Mouse (Mus musculus) E14TG2a.4 (cell line): Measurements from ENCODE around the gene Clcn3.

Experiments
- H3K27me3 ChIP-seq: 2 replicates; pipeline ENCODE4 v1.6.1; 2014; ENCODE audit warnings: low read length, control low read depth; ENCODE audit not compliant: insufficient read depth
- H3K36me3 ChIP-seq: 2 replicates; pipeline ENCODE4 v1.6.1; 2014; ENCODE audit warnings: low read length, control low read depth; ENCODE audit not compliant: insufficient read depth
- H3K4me1 ChIP-seq: replicated peaks from 2 replicates; pipeline ENCODE4 v1.6.1; 2014; ENCODE audit warnings: low read depth, low read length, control low read depth
- H3K4me3 ChIP-seq: replicated peaks from 2 replicates; pipeline ENCODE4 v1.5.1; 2014; ENCODE audit warnings: mild to moderate bottlenecking, low read length
- H3K9me3 ChIP-seq: 2 replicates; pipeline ENCODE4 v1.6.1; 2014; ENCODE audit warnings: low read length, control low read depth
- CTCF ChIP-seq: conservative IDR thresholded peaks from 2 replicates; pipeline ENCODE4 v1.5.1; 2014; ENCODE audit warnings: low read length
- NANOG ChIP-seq: IDR thresholded peaks from 2 replicates; pipeline ENCODE4 v1.6.1; 2014; ENCODE audit warnings: borderline replicate concordance, low read length, mixed read lengths
- POU5F1 ChIP-seq: IDR thresholded peaks from 2 replicates; pipeline ENCODE4 v1.6.1; 2014; ENCODE audit warnings: low read length, borderline replicate concordance

The Clcn3 gene

GRCm38 (mm10) chr8:60869761-60870160, 113.3 kb downstream of the Clcn3 start:
- TF ChIP-seq CTCF (no peak), NANOG (no peak), POU5F1 (no peak)

DNA sequence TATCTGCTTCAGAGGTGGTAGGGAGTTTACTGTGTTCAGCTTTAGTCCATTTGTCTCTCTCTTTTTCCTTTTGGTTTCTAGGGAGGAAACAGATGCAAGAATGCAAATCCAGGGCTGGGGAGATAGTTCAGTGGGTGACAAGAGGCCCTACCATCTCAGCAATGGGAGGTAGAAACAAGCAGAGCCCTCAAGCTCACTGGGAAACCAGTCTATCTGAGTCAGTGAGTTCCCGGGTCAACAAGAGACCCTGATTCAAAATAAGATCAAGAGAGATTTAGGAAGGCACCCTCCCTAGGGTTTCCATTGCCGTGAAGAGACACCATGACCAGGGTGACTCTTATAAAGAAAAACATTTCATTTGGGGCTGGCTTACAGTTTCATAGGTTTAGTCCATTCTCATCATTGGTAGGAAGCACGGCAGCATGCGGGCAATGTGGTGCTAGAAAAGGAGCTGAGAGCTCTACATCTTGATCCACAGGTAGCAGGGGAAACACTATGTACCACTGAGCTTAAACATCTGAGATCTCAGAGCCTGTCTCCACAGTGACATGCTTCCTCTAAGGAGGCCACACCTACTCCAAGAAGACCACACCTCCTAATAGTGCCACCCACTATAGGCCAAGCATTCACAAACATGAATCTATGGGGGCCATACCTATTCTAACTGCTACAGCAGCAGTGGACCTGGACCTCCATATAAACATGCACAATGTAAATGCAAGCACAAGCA, 114.7 kb downstream of the Clcn3 start:
- Histone ChIP-seq H3K27me3 (no peaks in the 10 kb centered on the region), H3K4me1 (peaks cover 44% of the 10 kb centered on the region), H3K4me3 (no peak overlapping the region), H3K36me3 (no peaks in the 10 kb centered on the region), H3K9me3 (no peaks in the 10 kb centered on the region)
- TF ChIP-seq CTCF = no peak
- no peak for TF ChIP-seq NANOG
- TF ChIP-seq POU5F1 = no peak

More at GRCm38 (mm10) chr8:60869761-60870160, 113.3 kb downstream of the Clcn3 start:
- no peaks in the 10 kb centered on the region for H3K9me3 ChIP-seq
- peaks cover 44% of the 10 kb centered on the region for H3K4me1 ChIP-seq
- no peaks in the 10 kb centered on the region for H3K27me3 ChIP-seq
- H3K36me3 ChIP-seq = no peaks in the 10 kb centered on the region
- no peak overlapping the region for H3K4me3 ChIP-seq

GRCm38 (mm10) chr8:60867468-60868115, 115.5 kb downstream of the Clcn3 start:
- no peaks in the 10 kb centered on the region for H3K9me3 ChIP-seq
- no peak overlapping the region for H3K4me3 ChIP-seq
- peaks cover 44% of the 10 kb centered on the region for H3K4me1 ChIP-seq
- no peaks in the 10 kb centered on the region for H3K36me3 ChIP-seq
- no peaks in the 10 kb centered on the region for H3K27me3 ChIP-seq
- TF ChIP-seq POU5F1 (no peak), CTCF (no peak), NANOG (no peak)

GRCm38 (mm10) chr8:60865504-60866114, 117.5 kb downstream of the Clcn3 start:
- Histone ChIP-seq H3K4me3 (no peak overlapping the region), H3K27me3 (no peaks in the 10 kb centered on the region), H3K36me3 (no peaks in the 10 kb centered on the region), H3K9me3 (no peaks in the 10 kb centered on the region), H3K4me1 (peaks cover 31% of the 10 kb centered on the region)
- TF ChIP-seq POU5F1 (no peak), CTCF (peak; percentile 91)

DNA sequence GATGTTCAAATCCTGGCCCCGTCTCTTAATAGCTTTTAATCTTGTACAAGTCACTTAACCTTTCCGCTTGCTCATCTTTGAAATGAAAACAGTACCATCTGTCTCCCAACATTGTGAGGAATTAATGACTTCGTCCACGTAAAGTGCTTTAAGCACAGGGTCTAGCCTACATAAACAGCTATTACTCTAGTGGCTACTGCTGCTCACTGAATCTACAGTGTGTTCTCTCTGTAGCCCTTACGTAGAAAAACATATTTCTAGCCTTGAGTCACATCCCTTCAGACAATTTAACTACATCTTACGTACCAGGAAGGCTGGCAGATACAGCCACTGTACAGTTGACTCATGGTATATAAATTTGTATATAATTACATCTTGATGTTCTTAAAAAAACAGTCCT, 118.2 kb downstream of the Clcn3 start:
- H3K4me3 ChIP-seq = no peak overlapping the region
- no peak for TF ChIP-seq CTCF
- TF ChIP-seq POU5F1 = no peak
- no peak for TF ChIP-seq NANOG
- H3K27me3 ChIP-seq = no peaks in the 10 kb centered on the region
- no peaks in the 10 kb centered on the region for H3K9me3 ChIP-seq
- H3K36me3 ChIP-seq = no peaks in the 10 kb centered on the region
- peaks cover 31% of the 10 kb centered on the region for H3K4me1 ChIP-seq

DNA sequence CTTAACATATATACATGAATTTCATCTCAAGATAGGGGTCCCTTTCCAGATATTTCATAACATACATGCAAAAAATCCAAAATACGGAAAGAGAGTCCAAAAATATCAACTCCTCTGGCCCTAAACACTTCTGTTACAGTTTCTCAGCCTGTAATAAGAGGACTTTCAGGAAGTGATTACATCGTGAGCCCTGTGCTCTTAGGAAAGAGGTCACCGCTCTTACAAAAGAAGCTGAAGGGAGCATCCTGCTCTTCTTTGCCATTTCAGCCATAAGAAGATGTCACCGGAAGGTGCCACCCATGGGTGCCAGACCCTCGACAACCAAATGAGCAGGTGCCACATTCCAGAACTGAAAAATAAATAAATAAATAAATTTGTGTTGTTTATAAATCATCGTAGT, 121.3 kb downstream of the Clcn3 start:
- Histone ChIP-seq H3K9me3 (no peaks in the 10 kb centered on the region), H3K36me3 (no peaks in the 10 kb centered on the region), H3K4me3 (no peak overlapping the region), H3K27me3 (no peaks in the 10 kb centered on the region), H3K4me1 (peaks cover 38% of the 10 kb centered on the region)
- TF ChIP-seq NANOG (no peak), POU5F1 (no peak), CTCF (no peak)

DNA sequence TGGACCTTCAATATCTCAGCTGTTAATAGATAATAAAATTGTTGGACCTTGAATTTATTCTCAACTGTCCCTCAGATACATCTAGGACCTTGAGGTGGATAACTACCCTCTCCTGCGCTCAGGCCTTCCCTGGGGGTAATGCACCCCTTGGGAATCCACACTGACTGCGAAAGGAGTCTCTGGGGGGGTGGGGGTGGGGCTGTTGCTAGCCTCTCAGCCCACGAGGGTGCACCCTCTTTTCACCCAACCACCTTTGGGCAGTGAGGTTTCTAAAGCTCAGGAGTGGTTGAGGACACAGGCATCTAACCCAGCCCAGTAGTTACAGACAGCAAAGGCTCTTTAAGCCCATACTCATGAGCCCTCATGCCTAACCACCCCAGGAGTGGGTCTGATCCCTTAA, 122.4 kb downstream of the Clcn3 start:
- H3K9me3 ChIP-seq = no peaks in the 10 kb centered on the region
- H3K27me3 ChIP-seq = no peaks in the 10 kb centered on the region
- no peak overlapping the region for H3K4me3 ChIP-seq
- no peaks in the 10 kb centered on the region for H3K36me3 ChIP-seq
- peaks cover 38% of the 10 kb centered on the region for H3K4me1 ChIP-seq
- TF ChIP-seq CTCF = no peak
